In genomic region chr17:63352634-63353195, GRCm38 (mm10) we compare ENCODE assay signal across 11 mouse cellular contexts.
"Had no signal": no experiment of that assay in that cellular context is flagged by ENCODE, and none has a peak within 500 bp of the region (broad histone marks: within the 10 kb centered on the region; RNA-seq: fewer than 3 reads in every experiment).

No protein-coding gene starts in this region.

- H3K27ac ChIP-seq: left cerebral cortex, adult 2 months; limb, embryonic 10.5 days; liver, embryonic 15.5 days; stomach, postnatal 0 days had no signal

- ATAC-seq: lung, postnatal 0 days had no signal

- H3K4me3 ChIP-seq: left cerebral cortex, adult 2 months; limb, embryonic 10.5 days; liver, embryonic 15.5 days had no signal

- H3K9me3 ChIP-seq: limb, embryonic 10.5 days; liver, embryonic 15.5 days had no signal

- H3K27me3 ChIP-seq: liver, embryonic 15.5 days had no signal

- H3K9ac ChIP-seq: liver, embryonic 15.5 days had no signal

- DNase-seq: kidney, adult 8-10 months; kidney, postnatal 25 days; lung, adult 2 months; lung, postnatal 36 days; thymus, postnatal 4 days had no signal

- H3K4me2 ChIP-seq: liver, embryonic 11.5 days; liver, embryonic 15.5 days had no signal

- H3K4me1 ChIP-seq: limb, embryonic 10.5 days; liver, embryonic 15.5 days had no signal
